Mouse (Mus musculus) ES-E14 (cell line): ENCODE data around the gene Hsdl2. TPM values are rescaled to one million over a fixed set of nuclear protein-coding genes. Genes with fewer than 3 reads are reported as not detected.

Experiments used
- DNase-seq: peaks from one replicate; pipeline ENCODE4 v3.0.0-alpha.2; 2013; ENCODE audit warnings: low read depth, low spot score
- H3K27ac ChIP-seq: 2 replicates; pipeline ENCODE4 v1.5.1; 2012; ENCODE audit warnings: low read depth, mild to moderate bottlenecking, low read length, moderate library complexity, mixed read lengths; ENCODE audit not compliant: poor library complexity, insufficient read depth, severe bottlenecking
- H3K36me3 ChIP-seq: 2 replicates; pipeline ENCODE4 v1.6.1; 2012; ENCODE audit warnings: mild to moderate bottlenecking, low read length, moderate library complexity, mixed read lengths; ENCODE audit not compliant: control insufficient read depth, poor library complexity, insufficient read depth, severe bottlenecking
- H3K4me1 ChIP-seq, 2 experiments: fragments of 150-350 bp in 1 of 2; sonication (generic) in 1 of 2; 2 replicates each; pipeline ENCODE4 v1.6.1; 2012; ENCODE audit warnings: low read length in 2 of 2, mild to moderate bottlenecking in 1 of 2, mixed read lengths in 1 of 2; ENCODE audit not compliant: control insufficient read depth in 2 of 2, insufficient read depth in 2 of 2, poor library complexity in 1 of 2
- H3K4me3 ChIP-seq, 2 experiments: fragments of 150-350 bp in 1 of 2; sonication (generic) in 1 of 2; 2 replicates each; pipeline ENCODE4 v1.5.1; 2012; ENCODE audit warnings: low read length in 2 of 2, low read depth in 1 of 2, mild to moderate bottlenecking in 1 of 2, mixed read lengths in 1 of 2; ENCODE audit not compliant: insufficient read depth in 1 of 2, poor library complexity in 1 of 2, severe bottlenecking in 1 of 2
- H3K9ac ChIP-seq: 2 replicates; pipeline ENCODE4 v1.6.1; 2012; ENCODE audit warnings: low read depth, mild to moderate bottlenecking, low read length, mixed read lengths; ENCODE audit not compliant: poor library complexity, insufficient read depth, severe bottlenecking
- H3K9me3 ChIP-seq: fragments of 150-350 bp; sonication (generic); 2 replicates; pipeline ENCODE4 v1.6.1; 2012; ENCODE audit warnings: low read depth, mild to moderate bottlenecking, low read length; ENCODE audit not compliant: control insufficient read depth, insufficient read depth
- CHD2 ChIP-seq: IDR thresholded peaks from 2 replicates; pipeline ENCODE4 v1.6.1; 2014; ENCODE audit warnings: mild to moderate bottlenecking, low read depth, low read length, inconsistent platforms
- HCFC1 ChIP-seq: IDR thresholded peaks from 2 replicates; pipeline ENCODE4 v1.6.1; 2012; ENCODE audit warnings: low read length, inconsistent platforms, borderline replicate concordance; ENCODE audit not compliant: insufficient read depth
- MAFK ChIP-seq: IDR thresholded peaks from 2 replicates; pipeline ENCODE4 v1.6.1; 2014; ENCODE audit warnings: mild to moderate bottlenecking, low read depth, low read length, inconsistent platforms; ENCODE audit not compliant: insufficient read depth
- ZC3H11A ChIP-seq: IDR thresholded peaks from 2 replicates; pipeline ENCODE4 v1.6.1; 2012; ENCODE audit warnings: low read depth, mild to moderate bottlenecking, inconsistent platforms, low read length, borderline replicate concordance
- ZNF384 ChIP-seq: IDR thresholded peaks from 2 replicates; pipeline ENCODE4 v1.6.1; 2012; ENCODE audit warnings: low read depth, low read length, inconsistent platforms
- in situ Hi-C, 2 experiments: fragments of 600-800 bp; cut with MboI; formaldehyde crosslinking; loops; one replicate each; pipeline ENCODE4 v1.15.1; 2025; ENCODE audit warnings: low sequenced_read_pairs in 2 of 2, inconsistent platforms in 1 of 2; ENCODE audit not compliant: unreplicated experiment in 2 of 2
- total RNA-seq: library from RNA; depleted of rRNA; stranded (reverse); fragments of 300-350 nt; gene quantifications from 2 replicates; pipeline ENCODE4 v1.2.3, GENCODE M21; 2012

Hsdl2 gene
- total RNA-seq, 1 experiment = 7.1 TPM

DNA sequence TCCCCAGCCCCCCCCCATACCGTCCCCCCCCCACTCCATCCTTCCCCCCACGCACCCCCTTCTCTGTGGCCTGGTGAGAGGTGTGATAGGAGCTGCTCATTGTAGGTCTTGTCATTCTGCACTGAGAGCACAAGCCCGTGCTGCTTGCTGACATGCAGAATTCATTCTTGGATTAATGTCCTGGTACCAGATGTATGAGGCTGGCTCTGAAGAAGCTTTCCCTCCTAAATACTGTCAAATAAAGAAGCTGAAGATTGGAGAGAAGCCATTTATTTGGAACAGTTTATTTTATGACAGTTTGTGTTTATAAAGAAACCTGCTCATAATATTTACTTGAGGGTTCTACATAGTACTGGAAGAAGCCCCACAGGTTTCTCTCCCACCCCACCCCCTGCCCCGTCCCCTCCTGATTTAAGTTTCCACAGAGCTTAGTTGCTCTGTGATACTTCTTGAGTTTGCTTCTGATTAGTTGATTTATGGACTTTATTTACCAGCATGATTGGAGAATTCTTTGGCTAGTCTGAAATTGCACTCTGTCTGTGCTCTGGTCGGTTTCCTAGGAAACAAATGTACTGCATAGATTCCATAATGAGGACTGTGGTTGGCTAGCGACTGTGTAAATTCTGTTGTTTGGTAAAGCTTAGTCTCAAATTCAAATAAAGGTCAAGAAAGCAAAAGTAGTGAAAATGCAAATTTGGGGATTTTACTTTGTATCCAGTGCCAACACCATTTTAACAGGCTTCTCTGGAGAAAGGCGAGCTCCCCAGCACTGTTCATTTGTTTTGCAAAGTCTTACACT lies 47.9 kb downstream of the Hsdl2 start:
- DNase-seq = no peak
- no peak overlapping the region for H3K27ac ChIP-seq
- in situ Hi-C loops = no loop called here

DNA sequence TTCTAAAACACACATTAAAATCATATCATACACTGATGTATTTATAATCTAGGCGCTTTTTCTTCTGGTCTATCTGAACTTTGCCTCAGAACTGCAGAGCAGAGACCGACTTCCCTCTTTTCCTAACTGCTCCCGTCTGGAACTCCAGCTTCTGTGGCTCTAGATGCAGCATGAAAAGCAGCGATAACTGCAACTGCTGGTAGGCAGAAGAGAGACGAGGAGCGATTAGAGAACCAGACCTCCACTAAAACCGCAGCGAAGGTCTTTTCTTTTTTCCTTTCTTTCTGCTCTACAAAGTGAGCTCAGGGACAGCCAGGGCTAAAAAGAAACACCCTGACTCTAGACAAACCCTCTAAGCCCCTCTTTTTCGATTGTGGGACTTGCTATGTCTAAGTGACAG lies 48.8 kb downstream of the Hsdl2 start:
- TF ChIP-seq HCFC1 = no peak
- TF ChIP-seq ZC3H11A = no peak
- TF ChIP-seq ZNF384 = no peak
- no peak for TF ChIP-seq CHD2
- no peak for TF ChIP-seq MAFK
- Histone ChIP-seq H3K9ac (no peak overlapping the region), H3K36me3 (no peaks in the 10 kb centered on the region), H3K27ac (no peak overlapping the region), H3K9me3 (no peaks in the 10 kb centered on the region), H3K4me3 (no peak overlapping the region), H3K4me1 (0 out of 4 replicates have a peak, but pooled peaks cover 0 to 1% of the 10 kb centered on the region in 2 experiments)
- DNase-seq = no peak
- in situ Hi-C loops = no loop called here

More for the DNA sequence above, 47.9 kb downstream of the Hsdl2 start:
- Histone ChIP-seq H3K4me3 (no peak overlapping the region), H3K9ac (no peak overlapping the region), H3K36me3 (no peaks in the 10 kb centered on the region), H3K4me1 (0 out of 4 replicates have a peak, but pooled peaks cover 0 to 1% of the 10 kb centered on the region in 2 experiments), H3K9me3 (no peaks in the 10 kb centered on the region)
- TF ChIP-seq CHD2 (no peak), HCFC1 (no peak), ZNF384 (no peak)

DNA sequence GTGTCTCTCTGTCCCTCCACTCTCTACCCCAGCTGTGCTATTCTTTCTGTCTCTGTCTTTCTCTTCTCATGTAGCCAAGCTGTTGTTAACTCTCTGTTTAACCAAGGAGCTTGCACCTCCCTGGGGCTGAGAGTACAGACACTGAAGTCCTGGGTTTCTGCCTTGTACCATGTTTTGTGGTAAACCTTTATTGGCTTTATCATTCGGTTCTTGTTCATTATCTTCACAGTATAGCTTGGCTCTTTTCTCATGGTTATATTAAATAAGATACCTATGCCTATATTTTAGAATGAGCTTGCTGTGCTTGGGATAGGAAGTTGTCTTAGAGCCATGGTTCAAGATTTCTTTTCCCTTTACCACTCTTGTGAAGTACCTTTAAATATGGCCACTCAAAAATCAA lies 53.2 kb downstream of the Hsdl2 start:
- Histone ChIP-seq H3K4me3 (no peak overlapping the region), H3K4me1 (peaks cover 0 to 4% of the 10 kb centered on the region in 2 experiments; a peak in 2 of 4 replicates), H3K36me3 (no peaks in the 10 kb centered on the region), H3K27ac (no peak overlapping the region), H3K9ac (no peak overlapping the region), H3K9me3 (no peaks in the 10 kb centered on the region)
- DNase-seq = no peak
- in situ Hi-C loops = no loop called here
- TF ChIP-seq ZNF384 (no peak), MAFK (no peak), HCFC1 (no peak), CHD2 (no peak), ZC3H11A (no peak)

DNA sequence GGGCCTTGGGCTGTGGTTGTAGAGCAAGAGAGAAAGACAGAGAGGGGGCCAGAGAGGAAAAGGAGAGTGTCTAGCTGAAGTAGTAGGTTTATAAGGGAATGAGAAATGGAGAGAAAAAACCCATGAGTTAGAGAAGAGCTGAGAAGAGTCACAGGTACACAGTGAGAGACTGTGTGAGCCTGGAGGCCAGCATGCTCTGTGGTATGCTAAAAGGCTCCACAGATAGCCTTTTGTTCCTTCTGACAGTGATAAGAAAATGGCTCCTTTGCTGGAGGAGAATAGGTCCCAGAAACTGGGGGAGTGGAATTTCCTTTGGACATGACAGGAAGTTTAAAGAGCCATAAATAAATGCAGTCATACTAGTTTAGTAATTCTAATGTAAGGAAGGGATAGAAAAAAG lies 57.8 kb downstream of the Hsdl2 start:
- no peak overlapping the region for H3K27ac ChIP-seq

More for the DNA sequence above, 57.8 kb downstream of the Hsdl2 start:
- no peaks in the 10 kb centered on the region for H3K9me3 ChIP-seq
- in situ Hi-C loops = no loop called here
- H3K4me1 ChIP-seq = peaks cover 0 to 6% of the 10 kb centered on the region in 2 experiments; a peak in 2 of 4 replicates
- H3K36me3 ChIP-seq = no peaks in the 10 kb centered on the region
- DNase-seq = no peak
- H3K9ac ChIP-seq = no peak overlapping the region
- H3K4me3 ChIP-seq = no peak overlapping the region
- TF ChIP-seq HCFC1 (no peak), ZNF384 (no peak), CHD2 (no peak), ZC3H11A (no peak), MAFK (no peak)
